In the genomic region with DNA sequence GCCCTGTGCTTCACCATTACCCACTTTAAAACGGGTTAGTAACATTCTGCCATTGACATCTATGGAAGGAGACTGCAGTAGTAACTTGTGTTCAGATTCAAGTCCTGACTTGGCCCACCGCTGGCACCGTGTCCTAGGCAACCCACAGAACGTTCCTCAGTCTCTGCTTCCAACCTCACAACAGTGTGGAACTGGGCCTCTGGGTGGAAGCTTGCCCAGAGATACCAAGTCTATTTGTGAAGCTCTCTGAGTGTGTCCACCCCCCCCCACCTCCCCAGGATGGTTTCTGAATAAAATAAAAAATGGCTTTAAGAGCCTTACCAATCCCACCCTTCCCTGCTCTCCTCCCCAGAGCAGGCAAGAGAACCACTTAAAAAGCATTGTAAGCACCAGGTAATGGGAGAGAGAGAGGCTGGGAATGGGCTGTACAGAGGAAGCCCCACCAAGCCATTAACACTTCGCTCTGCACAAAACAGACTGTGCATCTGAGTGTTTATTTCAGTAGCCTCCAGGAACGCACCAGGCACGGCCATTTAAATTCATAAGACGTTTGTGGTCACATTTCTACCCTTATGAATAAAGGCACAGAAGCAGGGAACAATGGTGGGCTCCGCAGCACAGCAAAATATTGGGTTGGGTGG, we compare ENCODE assay signal across 12 mouse cellular contexts.
DNase-seq lines count a peak whose midpoint lies in the region; ATAC-seq and TF ChIP-seq lines count a peak whose summit lies in the region.
"Had no signal": no experiment of that assay in that cellular context is flagged by ENCODE, and none has a peak within 500 bp of the region (broad histone marks: within the 10 kb centered on the region; RNA-seq: fewer than 3 reads in every experiment).

No protein-coding gene starts in this region.

- intact Hi-C loops in heart, adult 2 months (cut with DNase I) = no loop called here

- no peak for TF ChIP-seq POLR2A in thymus, adult 2 months (IDR thresholded peaks at IDR 0.05; ENCODE audit: control insufficient read depth, extremely low read depth, insufficient read depth, low read length, poor library complexity)
- no peak for TF ChIP-seq POLR2A in heart, adult 2 months (IDR thresholded peaks at IDR 0.05; ENCODE audit: insufficient read depth, low read depth, low read length)

- no peaks in the 10 kb centered on the region for H3K27me3 ChIP-seq in hindbrain, embryonic 14.5 days (ENCODE audit: control insufficient read depth, insufficient read depth, low read length)
- H3K27me3 ChIP-seq in midbrain, embryonic 15.5 days (replicated peaks) = no peaks in the 10 kb centered on the region
- no peaks in the 10 kb centered on the region for H3K27me3 ChIP-seq in thymus, adult 2 months (ENCODE audit: control insufficient read depth, insufficient read depth, low read length)
- H3K27me3 ChIP-seq in heart, adult 2 months (ENCODE audit: control insufficient read depth, insufficient read depth, low read length) = no peaks in the 10 kb centered on the region
- H3K27me3 ChIP-seq: heart, embryonic 13.5 days had no signal

- no peaks in the 10 kb centered on the region; the same call in 1 of the 2 replicates for H3K79me2 ChIP-seq in heart, adult 2 months (replicated peaks; ENCODE audit: control insufficient read depth, insufficient read depth, low read length)

- TF ChIP-seq EP300 in heart, adult 2 months (IDR thresholded peaks at IDR 0.05; ENCODE audit: insufficient read depth, low read depth, low read length) = no peak

- no peaks in the 10 kb centered on the region for H3K9me3 ChIP-seq in hindbrain, embryonic 14.5 days (ENCODE audit: control insufficient read depth, low read length)
- no peaks in the 10 kb centered on the region for H3K9me3 ChIP-seq in midbrain, embryonic 15.5 days
- H3K9me3 ChIP-seq: G1E; heart, embryonic 13.5 days had no signal

- peak overlapping the region; percentile 32 for H3K4me2 ChIP-seq in hindbrain, embryonic 14.5 days (replicated peaks)
- H3K4me2 ChIP-seq in midbrain, embryonic 15.5 days = peak overlapping the region; percentile 34

- TF ChIP-seq CTCF in thymus, adult 2 months (IDR thresholded peaks at IDR 0.05; ENCODE audit: borderline replicate concordance, control insufficient read depth, extremely low read depth, insufficient read depth, low read length, poor library complexity) = no peak
- TF ChIP-seq CTCF in heart, adult 2 months (IDR thresholded peaks at IDR 0.05) = no peak

- peak overlapping the region; percentile 6 for H3K9ac ChIP-seq in hindbrain, embryonic 14.5 days
- H3K9ac ChIP-seq in midbrain, embryonic 15.5 days = peak overlapping the region; percentile 19; the same call in 1 of the 2 replicates
- H3K9ac ChIP-seq in heart, adult 2 months (ENCODE audit: low read depth, low read length) = no peak overlapping the region
- H3K9ac ChIP-seq: liver, embryonic 14.5 days had no signal

- 44% methylated on average over 9 of the region's 9 CpGs for WGBS in hindbrain, embryonic 14.5 days
- WGBS in midbrain, embryonic 15.5 days = 45% methylated on average over 9 of the region's 9 CpGs
- 90% methylated on average over 9 of the region's 9 CpGs for WGBS in thymus, adult 2 months
- WGBS in heart, adult 2 months = 71% methylated on average over 9 of the region's 9 CpGs

- no peak overlapping the region for H3K4me3 ChIP-seq in hindbrain, embryonic 14.5 days (replicated peaks; ENCODE audit: low read length)
- H3K4me3 ChIP-seq in midbrain, embryonic 15.5 days = no peak overlapping the region
- H3K4me3 ChIP-seq in thymus, adult 2 months (ENCODE audit: control insufficient read depth, insufficient read depth, low read length) = no peak overlapping the region
- no peak overlapping the region for H3K4me3 ChIP-seq in heart, adult 2 months
- H3K4me3 ChIP-seq: heart, embryonic 13.5 days had no signal

- H3K27ac ChIP-seq in hindbrain, embryonic 14.5 days = peak overlapping the region; percentile 80
- peak overlapping the region; percentile 89 for H3K27ac ChIP-seq in midbrain, embryonic 15.5 days
- H3K27ac ChIP-seq in thymus, adult 2 months (ENCODE audit: control insufficient read depth, insufficient read depth, low read length) = no peak overlapping the region
- no peak overlapping the region for H3K27ac ChIP-seq in heart, adult 2 months
- H3K27ac ChIP-seq: liver, embryonic 14.5 days; macrophage had no signal

- DNase-seq in left cerebral cortex, adult 18-20 months (ENCODE audit: low spot score in 2 of 2) = peak; percentile 29 to 53
- DNase-seq in left cerebral cortex, adult 11 months (ENCODE audit: low spot score) = no peak
- no peak for DNase-seq in hindbrain, embryonic 14.5 days (ENCODE audit: low spot score)
- DNase-seq in urinary bladder, postnatal 14 days (ENCODE audit: low spot score) = no peak
- DNase-seq in retina, embryonic 14.5 days (ENCODE audit: low spot score) = no peak
- no peak for DNase-seq in thymus, adult 2 months
- no peak for DNase-seq in heart, adult 2 months

- H3K36me3 ChIP-seq in hindbrain, embryonic 14.5 days (replicated peaks; ENCODE audit: control insufficient read depth, insufficient read depth) = no peaks in the 10 kb centered on the region
- no peaks in the 10 kb centered on the region for H3K36me3 ChIP-seq in midbrain, embryonic 15.5 days (replicated peaks)
- H3K36me3 ChIP-seq in thymus, adult 2 months (ENCODE audit: control insufficient read depth, insufficient read depth, low read length) = no peaks in the 10 kb centered on the region
- no peaks in the 10 kb centered on the region for H3K36me3 ChIP-seq in heart, adult 2 months (ENCODE audit: control insufficient read depth, insufficient read depth, low read length)
- H3K36me3 ChIP-seq: G1E; heart, embryonic 13.5 days had no signal

- peaks cover 34% of the 10 kb centered on the region for H3K4me1 ChIP-seq in hindbrain, embryonic 14.5 days (replicated peaks; ENCODE audit: control insufficient read depth, insufficient read depth, low read length)
- H3K4me1 ChIP-seq in midbrain, embryonic 15.5 days = peaks cover 37% of the 10 kb centered on the region
- peaks cover 4% of the 10 kb centered on the region; the same call in 1 of the 2 replicates for H3K4me1 ChIP-seq in thymus, adult 2 months (replicated peaks; ENCODE audit: control insufficient read depth, insufficient read depth, low read length)
- no peaks in the 10 kb centered on the region; the same call in 1 of the 2 replicates for H3K4me1 ChIP-seq in heart, adult 2 months (ENCODE audit: control insufficient read depth, insufficient read depth, low read length)

- ATAC-seq in hindbrain, embryonic 14.5 days (ENCODE audit: low FRiP score) = peak; percentile 44; the same call in 1 of the 2 replicates
- peak; percentile 69 for ATAC-seq in midbrain, embryonic 15.5 days (replicated peaks)

Comparison
In these comparisons a context has a peak if more than half of its experiments do, and no peak if none do; other contexts are left out.
1. DNase-seq: peak in left cerebral cortex, adult 18-20 months (2 of 2); none in left cerebral cortex, adult 11 months (single experiment), hindbrain, embryonic 14.5 days (single experiment), urinary bladder, postnatal 14 days (single experiment), retina, embryonic 14.5 days (single experiment), thymus, adult 2 months (single experiment) and heart, adult 2 months (0 of 2).
2. H3K27ac ChIP-seq: peak in hindbrain, embryonic 14.5 days (single experiment) and midbrain, embryonic 15.5 days (single experiment); none in thymus, adult 2 months (single experiment) and heart, adult 2 months (single experiment).